Mouse (Mus musculus) liver (tissue): ENCODE data around the gene Endod1.

Experiments used
- DNase-seq: peaks from one replicate; pipeline ENCODE4 v3.0.0-alpha.2; 2020; ENCODE audit warnings: mixed read lengths

Endod1 gene

DNA sequence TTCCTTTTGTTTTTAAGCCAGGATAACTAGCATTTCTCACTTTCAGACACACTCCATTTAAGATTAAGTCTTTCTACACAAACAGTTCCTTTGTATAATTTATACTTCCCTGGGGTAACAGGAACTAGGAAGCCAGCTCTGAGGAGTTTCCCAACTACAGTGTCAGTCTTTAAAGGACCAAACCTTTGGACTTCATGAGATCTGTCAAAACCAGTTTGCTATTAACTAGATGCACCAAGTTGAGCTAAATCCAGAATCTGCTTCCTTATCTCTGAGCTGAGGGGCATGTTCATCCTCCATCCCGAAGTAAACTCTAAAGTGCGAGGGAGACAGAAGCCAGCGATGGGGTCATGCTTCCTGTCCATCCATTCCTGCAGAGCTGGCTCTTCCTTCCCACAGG, 74.0 kb downstream of the Endod1 start:
- DNase-seq = no peak

DNA sequence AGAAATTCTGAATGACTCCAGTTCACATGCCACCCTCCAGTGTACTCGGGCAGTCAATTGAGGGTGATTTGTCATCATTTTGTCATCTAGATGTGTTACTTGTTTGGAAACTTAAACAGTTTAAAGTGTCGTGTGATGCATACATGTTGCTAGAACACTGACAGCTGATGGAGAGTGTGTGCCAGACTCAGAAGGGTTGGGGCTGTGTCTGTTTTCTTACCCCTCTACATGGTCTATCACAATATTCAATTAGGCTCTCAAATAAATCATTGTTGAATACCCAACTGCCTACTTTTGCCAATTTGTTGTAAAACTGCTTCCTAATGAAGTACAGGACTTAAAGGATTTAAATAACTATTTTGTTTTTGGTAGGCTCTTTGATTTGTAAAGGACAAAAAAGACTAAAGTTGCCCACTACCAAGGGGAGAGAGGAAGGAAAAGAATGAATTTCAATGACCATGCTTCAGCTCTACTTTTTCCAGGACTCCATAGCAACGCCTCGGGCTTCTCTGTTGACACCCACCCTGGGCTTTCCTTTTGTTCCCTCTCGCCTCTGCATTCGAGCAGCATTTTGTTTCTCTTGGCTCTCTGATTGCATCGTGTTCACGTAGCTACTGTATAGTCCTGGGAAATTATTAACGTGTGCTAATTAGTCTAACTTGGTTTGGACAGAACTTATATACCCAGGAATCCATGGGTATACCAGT, 76.9 kb downstream of the Endod1 start:
- no peak for DNase-seq
